Mouse (Mus musculus): ENCODE measurements at regions not wholly inside any gene's neighbourhood (a gene's known extent, or its start where the extent isn't known, plus 50 kb on each side); places are given as distances from the start of the nearest gene placed in this dataset.
A peak's percentile ranks its signal among the peaks of the same experiment; 100 is the strongest.
"Not testable (repeated sequence)": the region's sequence is repeated elsewhere in the genome, so short reads cannot be mapped to it uniquely, and the experiment has no call there.

GRCm38 (mm10) chr19:32972116-32972515 is 214.8 kb downstream of the Pten start:
- no peak for DNase-seq (ENCODE audit: low read depth, low spot score)

GRCm38 (mm10) chr19:32973130-32973529 is 215.8 kb downstream of the Pten start:
- DNase-seq (ENCODE audit: low read depth, low spot score), result no peak

GRCm38 (mm10) chr19:32974778-32975240 is 217.5 kb downstream of the Pten start:
- peak; percentile 85 for DNase-seq (ENCODE audit: low read depth, low spot score)

- DNase-seq (ENCODE audit: low read depth, low spot score), result no peak
These were observed 218.0 kb downstream of the Pten start for GRCm38 (mm10) chr19:32975303-32975702.

GRCm38 (mm10) chr19:32976507-32976906 is 219.2 kb downstream of the Pten start:
- no peak for DNase-seq (ENCODE audit: low read depth, low spot score)

GRCm38 (mm10) chr19:32978037-32978745 is 220.9 kb downstream of the Pten start:
- peak; percentile 56 for DNase-seq (ENCODE audit: low read depth, low spot score)

GRCm38 (mm10) chr19:32980142-32980541 is 222.8 kb downstream of the Pten start:
- DNase-seq (ENCODE audit: low read depth, low spot score), result no peak

GRCm38 (mm10) chr19:32988713-32989112 is 231.4 kb downstream of the Pten start:
- no peak for DNase-seq (ENCODE audit: low read depth, low spot score)

GRCm38 (mm10) chr19:32989346-32989745 is 232.0 kb downstream of the Pten start:
- DNase-seq (ENCODE audit: low read depth, low spot score), result peak; percentile 27

GRCm38 (mm10) chr19:32990576-32990975 is 233.3 kb downstream of the Pten start:
- no peak for DNase-seq (ENCODE audit: low read depth, low spot score)

- DNase-seq (ENCODE audit: low read depth, low spot score), result no peak
These were observed 241.4 kb downstream of the Pten start for GRCm38 (mm10) chr19:32998576-32999170.

GRCm38 (mm10) chr19:33007582-33007981 is 250.3 kb downstream of the Pten start:
- DNase-seq (ENCODE audit: low read depth, low spot score), result no peak

- DNase-seq (ENCODE audit: low read depth, low spot score), result no peak
These were observed 250.8 kb downstream of the Pten start for GRCm38 (mm10) chr19:33008076-33008475.

GRCm38 (mm10) chr19:33008794-33009193 is 251.5 kb downstream of the Pten start:
- DNase-seq (ENCODE audit: low read depth, low spot score), result no peak

- DNase-seq (ENCODE audit: low read depth, low spot score), result peak; percentile 65
These were observed 253.7 kb downstream of the Pten start for GRCm38 (mm10) chr19:33010886-33011446.

GRCm38 (mm10) chr19:33014879-33015278 is 257.6 kb downstream of the Pten start:
- DNase-seq (ENCODE audit: low read depth, low spot score), result not testable (repeated sequence)

- DNase-seq (ENCODE audit: low read depth, low spot score), result peak; percentile 48
These were observed 263.9 kb downstream of the Pten start for GRCm38 (mm10) chr19:33021161-33021560.

GRCm38 (mm10) chr19:33022839-33023428 is 265.6 kb downstream of the Pten start:
- no peak for DNase-seq (ENCODE audit: low read depth, low spot score)

GRCm38 (mm10) chr19:33029688-33030444 is 272.6 kb downstream of the Pten start:
- DNase-seq (ENCODE audit: low read depth, low spot score), result no peak

- DNase-seq (ENCODE audit: low read depth, low spot score), result no peak
These were observed 283.2 kb downstream of the Pten start for GRCm38 (mm10) chr19:33040512-33040911.

- no peak for DNase-seq (ENCODE audit: low read depth, low spot score)
These were observed 283.7 kb downstream of the Pten start for GRCm38 (mm10) chr19:33040991-33041390.

- DNase-seq (ENCODE audit: low read depth, low spot score), result no peak
These were observed 285.5 kb downstream of the Pten start for GRCm38 (mm10) chr19:33042760-33043159.

All from 3T3-L1 (cell line).